Mouse (Mus musculus) CD4-positive, CD25-positive, alpha-beta regulatory T cell (primary cell): ENCODE data around the gene Ccdc137. TPM values are rescaled to one million over a fixed set of nuclear protein-coding genes. Genes with fewer than 3 reads are reported as not detected.

Experiments used
- polyA plus RNA-seq: library from polyadenylated mRNA; unstranded; fragments of 100-300 nt; shearing (Covaris generic); gene quantifications from one replicate; pipeline ENCODE4 v1.2.1, GENCODE M21; 2017

Ccdc137 gene
- polyA plus RNA-seq = 50.7 TPM

GRCm38 (mm10) chr11:120457772-120458751, at the start of gene Ccdc137, which contains the start of gene Oxld1:
Gene Ccdc137 (plus strand): TSS chr11:120458115.
Gene Oxld1 (minus strand): TSS chr11:120458068.

DNA sequence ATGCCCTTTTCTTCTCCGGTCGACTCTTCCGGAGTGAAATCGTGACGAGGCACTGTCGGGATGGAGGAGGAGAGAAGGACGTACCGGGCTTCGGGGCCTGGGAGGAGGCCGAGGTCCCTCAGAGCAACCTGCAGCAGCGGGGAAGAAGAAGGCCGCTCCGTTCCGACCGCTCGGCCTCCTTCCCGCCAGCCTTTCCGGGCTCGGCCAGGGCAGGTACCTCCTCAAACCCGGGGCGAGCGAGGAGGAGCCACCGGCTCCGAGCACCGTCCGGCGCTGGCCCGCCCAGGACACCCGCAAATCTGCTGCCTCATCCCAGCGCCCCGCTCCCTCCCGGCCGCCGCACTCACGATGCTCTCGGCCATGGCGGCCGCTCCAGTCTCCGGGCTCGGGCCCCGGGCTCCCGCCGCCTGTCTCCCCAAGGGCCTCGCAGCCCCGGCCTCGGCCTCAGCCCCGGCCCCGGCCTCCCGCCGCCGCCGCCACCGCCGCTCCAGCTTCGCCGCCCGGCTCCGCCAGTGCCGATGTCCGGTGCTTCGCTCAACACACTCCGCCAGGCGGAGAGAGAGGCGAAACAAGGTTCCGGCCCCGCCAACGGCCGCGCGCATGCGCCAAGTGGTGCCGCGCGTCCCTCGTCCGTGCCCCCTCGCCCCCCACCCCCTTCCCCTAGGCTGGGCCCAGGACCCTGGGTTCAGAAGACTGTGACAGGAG, 20.6 kb upstream of the Ccdc137 start, which contains the start of gene Nploc4:
Gene Nploc4 (minus strand): TSS at position 557 of the 705 bp plus-strand sequence.

DNA sequence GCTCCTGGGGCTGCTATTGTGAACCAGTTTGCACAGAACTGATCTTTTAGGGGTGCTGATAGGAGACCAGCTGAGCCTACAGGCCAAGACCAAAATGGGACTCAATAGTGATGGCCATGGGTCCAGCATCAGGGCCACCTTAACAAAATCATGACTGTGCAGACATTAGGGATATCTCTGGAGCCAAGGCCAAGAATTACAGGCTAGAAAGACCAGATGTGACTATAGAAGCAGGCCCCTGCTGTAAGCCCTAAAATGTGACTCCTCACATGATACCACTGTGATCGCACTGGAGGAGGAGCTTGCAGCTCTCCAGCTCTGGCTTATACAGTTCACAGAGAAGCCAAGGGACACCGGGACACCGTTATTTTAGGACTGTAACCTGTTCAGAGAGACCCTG, 15.6 kb upstream of the Ccdc137 start, which contains the start of gene Tspan10:
Gene Tspan10 (plus strand): TSS at position 301 of the 400 bp plus-strand sequence.

DNA sequence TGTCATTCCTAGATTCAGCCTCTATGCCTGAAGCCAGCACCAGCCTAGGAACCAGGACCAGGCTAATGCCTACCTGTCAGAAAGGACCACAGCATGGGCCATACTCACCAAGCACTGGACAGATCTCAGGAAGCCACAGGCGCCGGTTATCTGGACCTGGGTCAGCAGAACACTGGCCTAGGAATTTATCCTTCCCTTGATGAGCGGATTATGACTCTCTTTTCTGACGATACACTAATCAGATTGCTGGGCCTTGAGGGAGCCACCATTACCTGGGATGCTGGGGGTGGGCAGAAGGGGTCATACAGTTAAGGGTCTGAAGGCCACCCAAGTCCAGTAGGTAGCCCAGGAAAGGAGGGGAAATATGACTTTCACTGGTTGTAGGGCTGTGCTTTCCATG, 4.6 kb upstream of the Ccdc137 start, which contains the start of gene Pde6g:
Gene Pde6g (minus strand): TSS at position 195 of the 400 bp plus-strand sequence.

DNA sequence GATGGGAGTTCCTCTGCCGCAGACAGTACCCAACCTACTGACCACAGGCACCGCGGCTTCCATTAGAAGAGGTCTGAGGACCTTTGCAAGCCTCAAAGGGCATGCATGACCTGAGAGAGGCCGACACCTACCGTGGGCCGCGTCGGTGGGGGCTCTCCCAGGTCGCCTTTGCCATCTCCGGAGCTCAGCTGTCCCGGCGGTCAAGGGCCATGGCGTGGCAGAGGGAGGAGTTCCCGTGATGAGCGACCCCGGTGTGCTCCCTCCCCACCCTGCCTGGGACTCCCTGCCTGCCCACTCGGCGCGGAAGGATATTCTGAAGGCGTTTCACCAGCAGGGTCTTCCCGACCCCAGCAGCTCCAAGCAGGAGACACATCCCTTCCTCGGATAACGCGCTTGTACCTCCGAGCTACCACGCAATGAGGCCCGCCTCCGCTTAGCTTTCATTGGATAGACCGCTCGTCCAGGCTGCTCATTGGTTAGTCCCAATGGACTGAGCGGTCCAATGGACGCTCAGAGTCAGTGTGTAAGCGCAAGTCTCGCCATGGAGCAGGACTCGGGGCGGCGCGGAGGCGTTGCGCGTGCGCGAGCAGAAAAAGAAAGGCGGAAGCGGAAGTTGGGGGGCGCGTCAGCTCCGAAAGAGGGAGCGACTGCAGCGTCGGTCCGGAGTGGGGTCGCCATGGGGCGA, 9.3 kb downstream of the Ccdc137 start, which contains the start of gene Arl16:
Gene Arl16 (minus strand): TSS at position 557 of the 685 bp plus-strand sequence.

DNA sequence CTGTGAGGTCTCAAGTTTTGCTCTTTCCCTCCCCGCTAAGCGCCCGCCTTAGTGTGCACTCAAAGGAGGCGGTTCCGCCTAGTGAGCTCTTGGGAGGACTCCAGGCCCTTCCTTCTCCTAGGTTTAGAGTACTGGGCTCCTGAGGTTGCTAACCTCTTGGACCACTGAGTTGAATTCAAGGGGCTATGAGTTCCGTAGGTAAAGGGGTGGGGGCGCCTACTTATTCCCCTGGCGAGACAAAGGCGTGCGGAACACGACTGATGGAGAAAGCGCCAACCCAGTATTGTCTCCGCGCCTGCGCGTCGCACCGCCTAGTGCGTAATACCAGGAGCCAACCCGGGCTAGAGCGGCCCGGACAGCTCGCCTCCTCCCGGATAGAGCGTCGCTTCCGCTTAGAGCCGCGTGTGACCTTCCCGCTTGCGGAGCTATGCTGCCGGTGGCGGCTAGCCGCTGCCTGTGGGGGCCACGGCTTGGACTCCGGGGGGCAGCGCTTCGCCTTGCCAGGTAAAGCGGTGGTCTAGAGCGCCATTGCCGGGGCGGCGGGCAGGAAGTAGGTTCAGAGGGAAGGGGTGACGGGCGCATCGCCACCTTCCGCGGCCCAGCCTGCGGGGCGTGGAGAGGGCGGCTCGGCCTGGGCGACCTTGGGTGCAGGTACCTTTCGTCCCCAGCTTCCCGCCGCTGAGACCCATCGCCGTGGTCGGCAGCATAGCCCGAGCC, 26.5 kb downstream of the Ccdc137 start, which contains the start of gene Mrpl12:
Gene Mrpl12 (plus strand): TSS at position 349 of the 717 bp plus-strand sequence.

GRCm38 (mm10) chr11:120491317-120492023, 33.6 kb downstream of the Ccdc137 start, which contains the start of gene Slc25a10:
Gene Slc25a10 (plus strand): TSS chr11:120491840.

Other genes with a start within 250 kb of the Ccdc137 start
- not detected for gene Bahcc1, start 225.2 kb upstream of the Ccdc137 start, polyA plus RNA-seq
- gene Actg1, start 109.6 kb upstream of the Ccdc137 start, polyA plus RNA-seq = 2,226 TPM
- gene Fscn2, start 96.6 kb upstream of the Ccdc137 start, polyA plus RNA-seq = 0.68 TPM
- gene Faap100, start 79.4 kb upstream of the Ccdc137 start, polyA plus RNA-seq = 29.6 TPM
- 54.4 TPM for gene Nploc4, start 20.4 kb upstream of the Ccdc137 start, polyA plus RNA-seq
- not detected for gene Tspan10, start 15.5 kb upstream of the Ccdc137 start, polyA plus RNA-seq
- 0.35 TPM for gene Pde6g, start 4.6 kb upstream of the Ccdc137 start, polyA plus RNA-seq
- gene Oxld1, start within 50 bp of the Ccdc137 start, polyA plus RNA-seq = 14.6 TPM
- gene Arl16, start 9.5 kb downstream of the Ccdc137 start, polyA plus RNA-seq = 36.3 TPM
- gene Mrpl12, start 26.5 kb downstream of the Ccdc137 start, polyA plus RNA-seq = 70.7 TPM
- gene Slc25a10, start 33.7 kb downstream of the Ccdc137 start, polyA plus RNA-seq = 8.9 TPM
- not detected for gene Gcgr, start 72.6 kb downstream of the Ccdc137 start, polyA plus RNA-seq
- 144 TPM for gene Mcrip1, start 91.6 kb downstream of the Ccdc137 start, polyA plus RNA-seq
- gene Ppp1r27, start 93.0 kb downstream of the Ccdc137 start, polyA plus RNA-seq = not detected
- 244 TPM for gene P4hb, start 115.1 kb downstream of the Ccdc137 start, polyA plus RNA-seq
- 800 TPM for gene Arhgdia, start 123.5 kb downstream of the Ccdc137 start, polyA plus RNA-seq
- 327 TPM for gene Alyref, start 140.2 kb downstream of the Ccdc137 start, polyA plus RNA-seq
- 115 TPM for gene Anapc11, start 140.3 kb downstream of the Ccdc137 start, polyA plus RNA-seq
- gene Npb, start 150.4 kb downstream of the Ccdc137 start, polyA plus RNA-seq = 1.2 TPM
- gene Pcyt2, start 159.8 kb downstream of the Ccdc137 start, polyA plus RNA-seq = 159 TPM
- 300 TPM for gene Sirt7, start 167.1 kb downstream of the Ccdc137 start, polyA plus RNA-seq
- 17.6 TPM for gene Mafg, start 175.5 kb downstream of the Ccdc137 start, polyA plus RNA-seq
- gene Pycr1, start 185.7 kb downstream of the Ccdc137 start, polyA plus RNA-seq = 1.2 TPM
- 0.41 TPM for gene Myadml2, start 190.0 kb downstream of the Ccdc137 start, polyA plus RNA-seq
- gene Notum, start 203.1 kb downstream of the Ccdc137 start, polyA plus RNA-seq = not detected
- 178 TPM for gene Aspscr1, start 214.9 kb downstream of the Ccdc137 start, polyA plus RNA-seq